Mouse (Mus musculus) forebrain, embryonic 12.5 days (tissue): ENCODE measurements around the gene Usp18. TPM values are rescaled to one million over a fixed set of nuclear protein-coding genes. Genes with fewer than 3 reads are reported as not detected.

Experiments
- ATAC-seq: fragments of 200-750 bp; cut with Nextera tagmentation; 2 replicates; pipeline ENCODE4 v1.8.0; 2017; ENCODE audit warnings: moderate TSS enrichment; ENCODE audit not compliant: low FRiP score
- H3K27ac ChIP-seq: fragments of 300-500 bp; sonication (generic); 2 replicates; pipeline ENCODE4 v1.5.1; 2016; ENCODE audit warnings: mild to moderate bottlenecking
- H3K27me3 ChIP-seq: fragments of 300-500 bp; sonication (generic); 2 replicates; pipeline ENCODE4 v1.6.1; 2016; ENCODE audit warnings: mild to moderate bottlenecking
- H3K36me3 ChIP-seq: fragments of 300-500 bp; sonication (generic); replicated peaks from 2 replicates; pipeline ENCODE4 v1.6.1; 2016; ENCODE audit warnings: mild to moderate bottlenecking
- H3K4me1 ChIP-seq: fragments of 300-500 bp; sonication (generic); 2 replicates; pipeline ENCODE4 v1.6.1; 2016
- H3K4me2 ChIP-seq: fragments of 300-500 bp; sonication (generic); 2 replicates; pipeline ENCODE4 v1.6.1; 2016; ENCODE audit warnings: mild to moderate bottlenecking, moderate library complexity
- H3K4me3 ChIP-seq: fragments of 300-500 bp; sonication (generic); replicated peaks from 2 replicates; pipeline ENCODE4 v1.5.1; 2016; ENCODE audit warnings: mild to moderate bottlenecking
- H3K9ac ChIP-seq: fragments of 300-500 bp; sonication (generic); 2 replicates; pipeline ENCODE4 v1.6.1; 2016; ENCODE audit warnings: mild to moderate bottlenecking
- H3K9me3 ChIP-seq: fragments of 300-500 bp; sonication (generic); 2 replicates; pipeline ENCODE4 v1.6.1; 2016
- WGBS: fragments of 180-500 bp; shearing (Covaris S2); methylation state at CpG from one replicate; pipeline ENCODE4 v1.1.7; 2016; 5-methylcytosine and 5-hydroxymethylcytosine counted together
- polyA plus RNA-seq: library from polyadenylated mRNA; unstranded; fragments of >200 nt; fragmentation: Nextera tagmentation; extraction: Ambion mirVana; gene quantifications from 2 replicates; pipeline ENCODE4 v1.2.1, GENCODE M21; 2016

The Usp18 gene
- polyA plus RNA-seq, 1 experiment from 2014 or later: 1.3 TPM

- no peaks in the 10 kb centered on the region for H3K9me3 ChIP-seq
- H3K36me3 ChIP-seq: no peaks in the 10 kb centered on the region
- H3K4me1 ChIP-seq: no peaks in the 10 kb centered on the region
- no peaks in the 10 kb centered on the region for H3K27me3 ChIP-seq
- H3K4me3 ChIP-seq: no peak overlapping the region
- 72% methylated on average over 8 of the region's 8 CpGs for WGBS
- no peak overlapping the region for H3K27ac ChIP-seq
- no peak overlapping the region for H3K9ac ChIP-seq
- no peak overlapping the region for H3K4me2 ChIP-seq
- no peak for ATAC-seq
Observed at GRCm38 (mm10) chr6:121228421-121228820, 17.3 kb upstream of the Usp18 start.

DNA sequence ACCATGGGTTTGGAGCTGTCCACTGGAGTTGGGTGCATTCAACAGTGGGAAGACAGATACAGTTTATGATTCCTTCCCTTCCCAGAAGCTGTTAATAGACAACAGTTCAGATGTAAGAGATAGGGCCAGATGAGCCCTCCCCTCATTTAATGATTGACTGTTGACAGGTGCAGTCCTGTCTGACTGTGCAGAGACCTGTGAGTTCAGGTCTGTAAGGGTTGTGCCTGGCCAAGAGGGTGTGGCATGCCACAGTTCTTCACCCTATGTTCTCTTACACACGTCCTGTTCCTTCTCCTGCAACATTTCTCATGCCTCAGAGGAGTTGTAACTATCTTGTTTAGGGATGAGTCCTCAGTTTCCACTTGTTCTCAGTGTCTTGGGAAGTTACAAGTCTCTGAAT, 13.1 kb upstream of the Usp18 start:
- no peaks in the 10 kb centered on the region for H3K4me1 ChIP-seq
- H3K9me3 ChIP-seq: no peaks in the 10 kb centered on the region
- H3K27ac ChIP-seq: no peak overlapping the region
- H3K36me3 ChIP-seq: no peaks in the 10 kb centered on the region
- WGBS: 73% methylated on average over 1 of the region's 1 CpGs
- ATAC-seq: no peak
- no peak overlapping the region for H3K9ac ChIP-seq
- H3K4me2 ChIP-seq: no peak overlapping the region
- H3K27me3 ChIP-seq: no peaks in the 10 kb centered on the region
- H3K4me3 ChIP-seq: no peak overlapping the region

DNA sequence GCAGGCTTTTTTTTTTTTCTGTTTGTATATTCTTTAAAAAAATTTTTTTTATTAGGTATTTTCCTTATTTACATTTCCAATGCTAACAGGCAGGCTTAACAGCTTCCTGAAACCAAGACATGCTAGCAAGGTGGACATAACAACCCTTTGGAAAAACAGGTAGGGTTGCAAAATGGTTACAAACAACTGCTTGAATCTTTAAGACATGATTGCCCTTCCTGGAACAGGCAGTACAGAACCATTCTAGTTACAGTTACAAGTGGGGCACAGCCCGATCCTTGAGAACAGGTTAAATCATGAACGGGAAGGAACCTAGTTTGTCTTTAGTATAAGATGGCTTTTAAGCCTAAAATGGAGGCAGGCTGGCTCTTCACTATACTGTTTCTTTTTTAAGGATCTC, 9.3 kb upstream of the Usp18 start:
- H3K4me1 ChIP-seq: no peaks in the 10 kb centered on the region
- H3K27ac ChIP-seq: no peak overlapping the region
- H3K4me3 ChIP-seq: no peak overlapping the region
- no peaks in the 10 kb centered on the region for H3K36me3 ChIP-seq
- H3K27me3 ChIP-seq: no peaks in the 10 kb centered on the region
- no peaks in the 10 kb centered on the region for H3K9me3 ChIP-seq
- no peak for ATAC-seq
- H3K9ac ChIP-seq: no peak overlapping the region
- no peak overlapping the region for H3K4me2 ChIP-seq
- WGBS: 96% methylated on average over 2 of the region's 2 CpGs

DNA sequence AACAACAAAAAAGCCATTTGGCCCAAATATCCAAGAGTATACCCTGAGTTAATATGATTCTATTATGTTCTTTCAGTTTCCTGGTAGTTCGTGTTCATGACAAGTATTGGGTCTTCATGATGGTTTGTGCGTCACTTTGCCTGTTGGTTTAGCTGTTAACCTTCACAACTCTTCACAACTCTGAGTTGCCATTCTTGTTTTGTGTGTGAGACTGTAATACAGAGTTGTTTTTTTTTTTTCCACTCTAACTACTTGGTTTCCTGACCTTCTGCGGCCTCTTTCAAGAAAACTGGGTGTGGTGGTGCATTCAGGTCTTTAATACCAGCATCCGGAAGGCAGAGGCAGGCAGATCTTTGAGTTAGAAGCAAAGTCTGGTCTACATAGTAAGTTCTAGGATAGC, 7.5 kb upstream of the Usp18 start:
- H3K9me3 ChIP-seq: no peaks in the 10 kb centered on the region
- H3K4me1 ChIP-seq: no peaks in the 10 kb centered on the region
- no peak overlapping the region for H3K9ac ChIP-seq
- no peaks in the 10 kb centered on the region for H3K36me3 ChIP-seq
- no peak overlapping the region for H3K27ac ChIP-seq
- H3K4me3 ChIP-seq: no peak overlapping the region
- no peaks in the 10 kb centered on the region for H3K27me3 ChIP-seq
- WGBS: 92% methylated on average over 4 of the region's 4 CpGs
- H3K4me2 ChIP-seq: no peak overlapping the region
- no peak for ATAC-seq

- Histone ChIP-seq H3K4me2 (no peak overlapping the region), H3K27ac (no peak overlapping the region), H3K9ac (no peak overlapping the region), H3K4me1 (peaks cover 4% of the 10 kb centered on the region; the same call in 1 of the 2 replicates), H3K9me3 (no peaks in the 10 kb centered on the region), H3K27me3 (0 out of 2 replicates have a peak, but pooled peaks cover 6% of the 10 kb centered on the region), H3K4me3 (no peak overlapping the region), H3K36me3 (no peaks in the 10 kb centered on the region)
- WGBS: 88% methylated on average over 2 of the region's 2 CpGs
- no peak for ATAC-seq
Observed at GRCm38 (mm10) chr6:121241780-121242179, 3.9 kb upstream of the Usp18 start.

DNA sequence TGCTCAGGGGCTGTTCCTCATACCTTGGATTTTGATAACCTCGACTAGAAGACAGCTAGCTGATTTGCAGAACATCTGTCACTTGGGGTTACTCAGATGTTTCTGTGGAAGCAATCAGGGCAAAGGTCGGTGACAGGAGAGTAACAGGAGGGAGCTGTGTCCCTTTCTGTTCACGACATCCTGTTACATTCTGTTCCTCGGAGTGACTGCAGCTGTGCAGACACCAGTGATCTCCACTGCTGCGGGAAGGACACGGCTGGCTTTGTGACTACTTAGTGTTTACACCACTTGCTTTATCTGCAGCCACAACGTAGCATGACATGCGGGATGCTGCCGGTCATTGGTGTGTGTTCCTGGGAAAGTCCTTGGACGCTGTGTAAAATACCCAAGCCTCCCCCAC, 2.5 kb upstream of the Usp18 start:
- H3K4me1 ChIP-seq: peaks cover 4% of the 10 kb centered on the region; the same call in 1 of the 2 replicates
- 79% methylated on average over 10 of the region's 10 CpGs for WGBS
- no peak overlapping the region for H3K4me3 ChIP-seq
- no peaks in the 10 kb centered on the region for H3K9me3 ChIP-seq
- peaks cover 17% of the 10 kb centered on the region for H3K27me3 ChIP-seq
- ATAC-seq: no peak
- H3K4me2 ChIP-seq: no peak overlapping the region
- H3K27ac ChIP-seq: no peak overlapping the region
- H3K9ac ChIP-seq: no peak overlapping the region
- H3K36me3 ChIP-seq: no peaks in the 10 kb centered on the region

- Histone ChIP-seq H3K4me3 (peak overlapping the region; percentile 51), H3K27me3 (peaks cover 17% of the 10 kb centered on the region), H3K4me2 (peak overlapping the region; percentile 66), H3K36me3 (no peaks in the 10 kb centered on the region), H3K27ac (no peak overlapping the region), H3K9ac (peak overlapping the region; percentile 53), H3K9me3 (no peaks in the 10 kb centered on the region), H3K4me1 (peaks cover 4% of the 10 kb centered on the region; the same call in 1 of the 2 replicates)
- WGBS: 14% methylated on average over 4 of the region's 4 CpGs
- ATAC-seq: no peak
Observed at GRCm38 (mm10) chr6:121246037-121246361, 293 bp downstream of the Usp18 start.

DNA sequence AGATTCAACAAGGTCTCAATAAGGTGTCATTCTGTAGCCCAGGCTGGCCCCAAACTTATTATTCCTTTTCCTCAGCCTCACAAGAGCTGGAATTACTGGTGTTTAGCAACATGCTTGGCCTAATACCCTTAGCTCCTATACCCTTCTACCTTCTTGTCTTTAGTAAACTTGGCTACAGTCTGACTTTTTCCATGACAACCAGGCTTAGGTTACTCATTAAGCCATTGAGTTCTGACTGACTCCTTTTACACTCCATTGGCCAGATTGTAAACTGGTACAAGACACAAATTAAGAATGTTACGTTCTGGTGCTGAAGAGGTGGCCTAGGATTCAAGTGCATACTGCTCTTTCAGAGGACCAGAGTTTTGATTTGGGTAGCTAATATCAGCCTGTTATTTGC, 4.7 kb downstream of the Usp18 start:
- H3K9me3 ChIP-seq: no peaks in the 10 kb centered on the region
- no peak overlapping the region for H3K27ac ChIP-seq
- H3K9ac ChIP-seq: no peak overlapping the region
- 61% methylated on average over 1 of the region's 1 CpGs for WGBS
- H3K36me3 ChIP-seq: no peaks in the 10 kb centered on the region
- no peak overlapping the region for H3K4me3 ChIP-seq
- H3K4me1 ChIP-seq: peaks cover 1% of the 10 kb centered on the region; the same call in 1 of the 2 replicates
- H3K4me2 ChIP-seq: no peak overlapping the region
- no peak for ATAC-seq
- peaks cover 11% of the 10 kb centered on the region for H3K27me3 ChIP-seq

DNA sequence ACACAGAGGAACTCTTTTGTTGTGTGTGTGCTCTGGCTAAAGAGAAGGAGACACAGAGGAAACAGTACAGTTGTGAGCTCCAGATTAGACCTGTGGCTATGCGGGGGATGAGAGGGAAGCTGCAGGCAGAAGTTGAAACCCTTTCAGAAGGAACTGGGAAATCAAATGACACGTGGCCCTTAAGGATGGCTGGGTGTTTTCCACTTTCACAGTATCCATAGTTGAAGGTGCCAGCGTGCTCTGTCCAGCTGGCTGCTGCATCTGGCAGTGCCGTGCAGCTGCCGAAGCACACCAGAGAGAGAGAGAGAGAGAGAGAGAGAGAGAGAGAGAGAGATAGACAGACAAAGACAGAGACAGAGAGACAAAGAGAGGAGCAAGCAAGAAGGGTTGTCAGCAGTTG, 5.5 kb downstream of the Usp18 start:
- Histone ChIP-seq H3K27ac (no peak overlapping the region), H3K4me2 (no peak overlapping the region), H3K4me1 (no peaks in the 10 kb centered on the region), H3K9ac (no peak overlapping the region), H3K9me3 (no peaks in the 10 kb centered on the region), H3K27me3 (peaks cover 11% of the 10 kb centered on the region), H3K36me3 (no peaks in the 10 kb centered on the region), H3K4me3 (no peak overlapping the region)
- ATAC-seq: no peak
- 66% methylated on average over 5 of the region's 5 CpGs for WGBS

GRCm38 (mm10) chr6:121260548-121260947, 14.8 kb downstream of the Usp18 start:
- Histone ChIP-seq H3K27ac (no peak overlapping the region), H3K9ac (no peak overlapping the region), H3K27me3 (no peaks in the 10 kb centered on the region), H3K4me2 (no peak overlapping the region), H3K4me3 (no peak overlapping the region), H3K9me3 (peaks cover 3% of the 10 kb centered on the region; the same call in 1 of the 2 replicates), H3K4me1 (no peaks in the 10 kb centered on the region), H3K36me3 (no peaks in the 10 kb centered on the region)
- 36% methylated on average over 9 of the region's 9 CpGs for WGBS
- no peak for ATAC-seq

GRCm38 (mm10) chr6:121261233-121261632, 15.5 kb downstream of the Usp18 start:
- H3K36me3 ChIP-seq: no peaks in the 10 kb centered on the region
- H3K27me3 ChIP-seq: no peaks in the 10 kb centered on the region
- H3K9me3 ChIP-seq: peaks cover 3% of the 10 kb centered on the region; the same call in 1 of the 2 replicates
- H3K9ac ChIP-seq: no peak overlapping the region
- H3K4me2 ChIP-seq: no peak overlapping the region
- no peak for ATAC-seq
- 87% methylated on average over 8 of the region's 8 CpGs for WGBS
- no peak overlapping the region for H3K4me3 ChIP-seq
- H3K4me1 ChIP-seq: no peaks in the 10 kb centered on the region
- no peak overlapping the region for H3K27ac ChIP-seq

- H3K27me3 ChIP-seq: no peaks in the 10 kb centered on the region
- no peak overlapping the region for H3K27ac ChIP-seq
- no peak overlapping the region for H3K4me2 ChIP-seq
- H3K4me1 ChIP-seq: no peaks in the 10 kb centered on the region
- no peak for ATAC-seq
- peaks cover 3% of the 10 kb centered on the region; the same call in 1 of the 2 replicates for H3K9me3 ChIP-seq
- no peak overlapping the region for H3K4me3 ChIP-seq
- WGBS: 95% methylated on average over 10 of the region's 10 CpGs
- no peaks in the 10 kb centered on the region for H3K36me3 ChIP-seq
- no peak overlapping the region for H3K9ac ChIP-seq
Observed at GRCm38 (mm10) chr6:121262004-121262403, 16.3 kb downstream of the Usp18 start.

GRCm38 (mm10) chr6:121262496-121262895, 16.8 kb downstream of the Usp18 start:
- WGBS: 92% methylated on average over 11 of the region's 11 CpGs
- Histone ChIP-seq H3K36me3 (no peaks in the 10 kb centered on the region), H3K27ac (no peak overlapping the region), H3K9me3 (peaks cover 2% of the 10 kb centered on the region; the same call in 1 of the 2 replicates), H3K4me3 (no peak overlapping the region), H3K27me3 (no peaks in the 10 kb centered on the region), H3K4me1 (no peaks in the 10 kb centered on the region), H3K4me2 (no peak overlapping the region), H3K9ac (no peak overlapping the region)
- ATAC-seq: no peak
